Mouse (Mus musculus) megakaryocyte, embryonic 14.5 days (primary cell): ENCODE data around the gene Ralgapa2.

Source experiments
- FLI1 ChIP-seq: IDR thresholded peaks from 2 replicates; pipeline ENCODE4 v1.6.1; 2012; ENCODE audit warnings: low read length, inconsistent platforms, mixed read lengths
- GATA1 ChIP-seq: IDR thresholded peaks from 3 replicates; pipeline ENCODE4 v1.6.1; 2012; ENCODE audit warnings: mixed read lengths, low read length, inconsistent platforms, borderline replicate concordance

DNA sequence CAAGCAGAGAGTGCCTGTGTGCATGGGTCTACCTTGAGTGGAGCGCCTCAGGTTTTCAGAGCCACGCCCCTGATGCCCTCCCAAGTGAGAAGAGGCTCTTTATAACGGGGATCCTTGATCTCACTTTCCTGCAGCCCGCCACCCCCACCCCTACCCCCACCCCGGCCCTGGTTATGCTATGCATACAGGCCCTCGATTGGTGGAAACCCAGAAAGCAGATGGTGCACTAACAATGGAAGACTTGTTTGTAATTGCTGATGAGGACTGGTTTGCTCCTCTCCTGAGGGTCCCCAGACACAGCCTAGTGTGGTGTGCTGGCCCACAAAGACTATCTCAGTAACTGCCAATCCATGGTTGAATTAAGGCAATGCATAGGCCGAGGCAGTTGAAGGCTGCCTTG lies 263.1 kb downstream of the Ralgapa2 start:
- TF ChIP-seq GATA1 = no peak
- no peak for TF ChIP-seq FLI1
